Mouse (Mus musculus) spleen, adult 18-20 months (tissue): ENCODE data around the gene Mecom.

ENCODE experiments used
- DNase-seq, 2 experiments: peaks; one replicate each; pipeline ENCODE4 v3.0.0; 2022; ENCODE audit warnings: mixed read lengths in 2 of 2

The Mecom gene

GRCm38 (mm10) chr3:30481682-30482081 is 66.1 kb downstream of the Mecom start:
- DNase-seq, result no peak

DNA sequence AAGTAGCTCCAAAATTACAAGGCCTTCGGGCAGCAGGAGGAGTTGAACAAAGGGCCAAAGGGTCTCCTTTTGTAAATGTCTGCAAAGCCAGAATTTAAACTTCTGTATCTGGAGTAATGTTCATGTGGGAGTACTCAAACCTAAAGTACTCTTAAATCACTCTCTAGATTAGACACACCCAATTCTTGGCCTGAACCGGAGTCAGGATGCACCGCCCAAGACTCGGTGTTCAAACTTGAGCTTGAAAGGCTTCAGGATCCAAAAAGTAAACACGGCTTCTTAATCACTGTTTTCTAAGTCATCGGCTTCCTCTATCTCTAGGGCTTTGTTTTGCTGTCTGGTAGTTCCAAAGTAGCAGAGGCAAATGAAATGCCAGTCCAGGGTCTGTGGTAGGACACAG is 67.3 kb downstream of the Mecom start:
- DNase-seq, result no peak

GRCm38 (mm10) chr3:30478252-30478651 is 69.6 kb downstream of the Mecom start:
- DNase-seq, result no peak

GRCm38 (mm10) chr3:30477008-30477407 is 70.8 kb downstream of the Mecom start:
- no peak for DNase-seq

GRCm38 (mm10) chr3:30475591-30475990 is 72.2 kb downstream of the Mecom start:
- DNase-seq, result no peak

- DNase-seq, result no peak
These were observed 79.6 kb downstream of the Mecom start for GRCm38 (mm10) chr3:30468068-30468835.

DNA sequence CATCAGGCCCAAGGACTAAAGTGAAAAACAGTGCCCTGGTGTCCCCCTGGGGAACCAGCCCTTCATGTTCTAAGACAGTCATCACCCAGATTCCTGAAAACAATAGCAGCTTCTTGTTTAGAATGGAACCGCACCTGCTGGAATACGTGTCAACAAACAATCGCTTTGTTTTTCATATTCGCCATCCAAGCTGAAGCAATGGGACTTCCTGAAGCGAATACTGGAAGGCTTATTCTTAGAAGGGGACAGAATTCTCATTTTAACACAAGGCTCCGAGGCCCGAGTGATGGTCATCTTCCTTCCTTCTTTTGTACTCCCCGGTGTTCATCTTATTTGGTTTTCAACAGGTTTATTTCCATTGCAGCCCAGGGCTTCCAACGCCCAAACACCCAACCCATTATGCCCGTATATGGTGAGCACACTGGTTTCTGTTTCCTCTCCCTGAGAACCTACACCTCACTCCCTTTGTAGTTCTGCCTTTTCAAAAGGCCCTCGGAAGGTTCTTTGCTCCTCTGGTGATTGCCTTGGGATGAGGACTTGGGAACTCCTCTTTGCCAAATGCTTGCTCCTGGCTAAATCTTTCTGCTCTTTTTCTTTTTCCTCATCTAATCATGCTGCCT is 81.7 kb downstream of the Mecom start:
- no peak for DNase-seq

- DNase-seq, result no peak
These were observed 83.3 kb downstream of the Mecom start for GRCm38 (mm10) chr3:30464497-30464896.

GRCm38 (mm10) chr3:30461831-30462230 is 86.0 kb downstream of the Mecom start:
- DNase-seq, result no peak

DNA sequence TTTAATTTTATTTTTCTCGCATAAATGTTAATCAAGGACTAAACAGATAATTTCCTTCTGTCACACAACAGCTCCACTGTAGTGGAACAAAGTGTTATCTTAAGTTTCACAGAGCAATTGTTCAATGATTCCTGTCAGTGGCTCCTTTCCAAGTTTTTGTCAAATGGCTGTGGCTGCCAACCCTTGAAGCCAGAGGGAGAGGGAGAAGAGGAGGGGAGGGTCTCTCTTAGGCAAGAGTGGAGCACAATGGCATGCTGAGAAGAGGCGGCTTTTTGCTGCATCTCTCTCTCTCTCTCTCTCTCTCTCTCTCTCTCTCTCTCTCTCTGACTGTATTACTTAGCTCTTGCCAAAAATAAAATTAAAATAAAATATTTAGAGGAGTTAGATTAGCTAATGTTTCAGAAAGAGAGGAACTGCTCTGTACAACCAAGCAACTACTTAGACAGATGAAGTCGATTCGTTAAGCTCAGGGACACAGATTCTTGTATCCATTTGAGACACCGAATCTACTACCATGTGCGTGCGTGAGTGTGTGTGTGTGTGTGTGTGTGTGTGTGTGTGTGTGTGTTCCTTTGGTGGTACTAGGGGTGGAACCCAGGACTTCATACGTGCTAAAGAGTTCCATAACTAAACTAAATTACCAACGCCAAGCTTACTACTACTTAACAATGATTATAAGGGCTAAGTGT is 86.8 kb downstream of the Mecom start:
- DNase-seq, result no peak

- no peak for DNase-seq
These were observed 88.2 kb downstream of the Mecom start for GRCm38 (mm10) chr3:30459626-30460025.

GRCm38 (mm10) chr3:30457975-30458678 is 89.7 kb downstream of the Mecom start:
- DNase-seq, result no peak

DNA sequence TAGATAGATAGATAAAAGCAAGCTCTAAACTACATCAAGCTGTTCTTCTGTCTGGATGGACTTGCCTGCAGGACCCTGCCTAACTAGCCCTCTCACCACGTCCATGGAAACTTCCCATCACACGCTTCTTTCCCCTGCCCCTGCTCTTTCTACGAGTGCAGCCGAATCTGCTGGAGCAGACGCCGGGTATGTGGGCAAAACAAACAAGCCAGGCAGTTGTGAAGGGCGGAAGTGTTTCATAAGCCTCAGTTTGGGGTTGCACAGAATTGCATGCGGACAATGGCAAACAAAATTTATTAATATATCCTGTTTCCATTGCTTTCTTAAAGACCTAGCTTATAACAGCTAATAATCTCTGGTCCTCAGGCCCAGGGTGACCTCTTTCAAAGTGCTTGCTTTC is 91.9 kb downstream of the Mecom start:
- no peak for DNase-seq

- no peak for DNase-seq
These were observed 94.0 kb downstream of the Mecom start for GRCm38 (mm10) chr3:30453546-30454455.

- DNase-seq, result no peak
These were observed 94.8 kb downstream of the Mecom start for GRCm38 (mm10) chr3:30453046-30453445.

- DNase-seq, result no peak
These were observed 95.3 kb downstream of the Mecom start for GRCm38 (mm10) chr3:30452511-30452910.

GRCm38 (mm10) chr3:30450206-30450965 is 97.4 kb downstream of the Mecom start:
- no peak for DNase-seq

GRCm38 (mm10) chr3:30448624-30449023 is 99.2 kb downstream of the Mecom start:
- DNase-seq, result no peak

DNA sequence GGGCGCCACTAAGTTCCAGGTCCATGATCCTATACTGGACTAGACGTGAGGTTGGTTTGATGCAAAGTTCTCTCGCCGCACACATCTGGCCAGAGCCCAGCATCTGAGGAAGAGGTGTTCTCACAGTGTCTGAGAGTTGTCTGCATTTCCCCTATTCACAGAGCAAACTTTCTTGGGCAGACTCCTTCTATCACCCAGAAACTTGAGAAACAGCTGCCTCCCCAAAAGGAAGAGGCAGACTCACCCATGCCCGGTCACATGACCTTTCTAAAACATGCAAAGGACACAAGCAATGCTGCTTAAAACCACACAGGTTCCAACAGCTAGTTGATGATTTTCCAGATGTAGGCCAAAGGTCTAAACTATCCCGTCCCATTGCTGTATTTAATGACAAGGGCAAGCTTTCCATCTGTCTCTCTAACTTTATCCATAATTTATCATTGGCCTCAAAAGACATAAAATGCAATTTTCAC is 101.8 kb downstream of the Mecom start:
- DNase-seq, result no peak

DNA sequence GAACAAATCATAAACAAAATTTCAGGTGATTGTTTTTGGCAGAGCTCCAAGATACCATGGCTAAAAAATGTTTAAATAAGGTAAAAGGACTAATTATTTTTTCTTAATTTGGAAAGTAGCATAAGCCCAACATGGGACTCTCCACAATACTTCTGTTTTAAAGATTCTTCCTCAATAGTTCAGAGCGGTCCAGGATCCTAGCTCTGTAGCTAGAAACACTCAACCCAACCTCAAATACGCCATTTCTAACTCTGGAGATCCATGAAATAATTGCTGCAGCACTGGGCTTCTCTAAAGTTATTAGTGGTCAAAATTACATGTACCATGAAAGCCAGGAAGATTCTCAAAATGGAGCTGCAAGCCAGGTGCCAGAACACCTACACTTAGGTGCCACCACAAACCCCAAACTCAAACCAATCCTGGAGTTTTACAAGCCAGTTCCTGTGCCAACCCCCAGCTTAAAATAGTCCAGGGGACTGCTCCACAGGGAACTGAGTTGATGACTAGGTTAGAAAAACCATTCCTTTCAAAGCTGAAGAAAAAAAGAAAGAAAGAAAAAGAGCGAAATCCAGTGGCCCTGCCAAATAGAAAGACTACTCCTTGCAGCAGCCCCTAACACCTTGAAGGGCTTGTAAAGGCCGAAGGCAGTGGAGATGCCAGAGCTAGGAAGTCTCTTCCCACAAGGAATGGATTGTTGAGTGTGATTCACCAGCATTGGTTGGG is 102.4 kb downstream of the Mecom start:
- DNase-seq, result no peak

- no peak for DNase-seq
These were observed 106.2 kb downstream of the Mecom start for GRCm38 (mm10) chr3:30441646-30442045.
